Mouse (Mus musculus) spleen, adult 2 months (tissue): ENCODE data around the gene Ezh1. TPM values are rescaled to one million over a fixed set of nuclear protein-coding genes. Genes with fewer than 3 reads are reported as not detected.
A peak's percentile ranks its signal among the peaks of the same experiment; 100 is the strongest.

Experiments used
- DNase-seq, 2 experiments: peaks; one replicate each; pipeline versions ENCODE4 v3.0.0 to v3.0.0-alpha.2; 2012 to 2021; ENCODE audit warnings: low spot score in 2 of 2, low read depth in 1 of 2
- H3K27ac ChIP-seq: fragments of 200-500 bp; 2 replicates; pipeline ENCODE4 v1.5.1; 2012; ENCODE audit warnings: low read length, inconsistent platforms; ENCODE audit not compliant: insufficient read depth
- H3K27me3 ChIP-seq: fragments of 200-500 bp; 2 replicates; pipeline ENCODE4 v1.6.1; 2012; ENCODE audit warnings: mild to moderate bottlenecking, moderate library complexity, low read length, inconsistent platforms; ENCODE audit not compliant: control insufficient read depth, insufficient read depth
- H3K36me3 ChIP-seq: fragments of 200-500 bp; 2 replicates; pipeline ENCODE4 v1.6.1; 2012; ENCODE audit warnings: mild to moderate bottlenecking, low read length, inconsistent platforms; ENCODE audit not compliant: control insufficient read depth, insufficient read depth
- H3K4me1 ChIP-seq: fragments of 200-500 bp; 2 replicates; pipeline ENCODE4 v1.6.1; 2011; ENCODE audit warnings: inconsistent platforms; ENCODE audit not compliant: control insufficient read depth, insufficient read depth, insufficient read length
- H3K4me3 ChIP-seq: fragments of 200-500 bp; 2 replicates; pipeline ENCODE4 v1.5.1; 2011; ENCODE audit warnings: mild to moderate bottlenecking, inconsistent platforms; ENCODE audit not compliant: insufficient read depth, insufficient read length; ENCODE audit errors: extremely low read depth
- CTCF ChIP-seq: fragments of 200-500 bp; IDR thresholded peaks from 2 replicates; pipeline ENCODE4 v1.5.1; 2011; ENCODE audit warnings: mild to moderate bottlenecking, inconsistent platforms; ENCODE audit not compliant: insufficient read depth, insufficient read length, insufficient replicate concordance; ENCODE audit errors: extremely low read depth
- POLR2A ChIP-seq: fragments of 200-500 bp; IDR thresholded peaks from 2 replicates; pipeline ENCODE4 v1.6.1; 2011; ENCODE audit warnings: low read depth, low read length, inconsistent platforms
- WGBS: fragments of 180-500 bp; shearing (Covaris S2); methylation state at CpG from one replicate; pipeline ENCODE4 v1.1.7; 2018; 5-methylcytosine and 5-hydroxymethylcytosine counted together
- polyA plus RNA-seq: library from polyadenylated mRNA; depleted of rRNA; stranded (reverse); fragments of >200 nt; gene quantifications from 2 replicates; pipeline ENCODE4 v1.2.3, GENCODE M21; 2012

The Ezh1 gene
- polyA plus RNA-seq, 1 experiment: 30.9 TPM

GRCm38 (mm10) chr11:101175636-101176116, 50.6 kb downstream of the Ezh1 start:
- 8% methylated on average over 11 of the region's 11 CpGs for WGBS

DNA sequence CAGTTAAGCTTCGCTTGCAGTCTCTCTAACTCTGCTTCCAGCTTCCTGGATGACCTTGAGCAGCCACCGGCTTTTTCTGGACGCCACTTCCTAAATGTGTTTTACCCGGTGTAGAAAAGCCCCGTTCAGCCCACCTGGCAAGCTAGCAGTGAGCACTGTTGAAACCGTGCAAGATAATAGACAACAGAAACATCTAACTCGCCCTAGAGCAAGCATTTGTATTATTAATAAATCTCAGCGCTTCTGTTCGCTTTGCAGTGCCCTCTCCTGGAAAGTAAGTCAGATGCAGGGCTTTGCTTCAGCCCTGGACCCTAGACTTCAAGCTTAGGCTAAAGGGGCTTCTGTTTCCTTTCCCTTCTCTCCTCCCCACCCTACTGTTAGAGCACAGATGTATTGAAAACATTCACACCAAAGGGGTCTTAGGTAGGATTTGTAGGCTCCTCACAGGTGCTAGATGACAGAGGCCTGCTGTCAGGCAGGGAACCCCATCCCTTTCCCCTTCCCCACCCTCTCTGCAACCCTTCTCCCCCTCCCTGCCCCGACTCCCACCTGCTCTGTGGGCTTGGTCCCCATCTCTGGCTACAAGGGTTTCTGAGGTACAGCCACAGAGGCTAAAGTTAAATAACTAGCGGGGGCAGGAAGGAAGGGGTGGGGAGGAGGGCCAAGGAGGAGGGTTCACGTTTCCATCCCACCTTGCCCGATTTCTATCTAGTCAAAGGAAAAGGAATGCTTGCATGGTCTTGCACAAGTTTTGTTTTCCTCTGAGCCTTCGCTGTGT, 51.2 kb downstream of the Ezh1 start, which contains the start of gene Ccr10:
Gene Ccr10 (minus strand): TSS at position 593 of the 778 bp plus-strand sequence.
- WGBS: 18% methylated on average over 14 of the region's 14 CpGs
- Histone ChIP-seq H3K4me1 (peaks cover 35% of the 10 kb centered on the region), H3K27ac (0 out of 2 replicates have a peak within 1 kb of the TSS, but pooled peaks have one; percentile 27), H3K36me3 (no peaks in the 10 kb centered on the region), H3K27me3 (peaks cover 20% of the 10 kb centered on the region), H3K4me3 (no peak within 1 kb of the TSS)
- no peak for DNase-seq
- TF ChIP-seq CTCF (peak; percentile 15; the same call in 1 of the 2 replicates), POLR2A (no peak)

More at GRCm38 (mm10) chr11:101175636-101176116, 50.6 kb downstream of the Ezh1 start:
- Histone ChIP-seq H3K27me3 (peaks cover 14% of the 10 kb centered on the region), H3K4me3 (no peak overlapping the region), H3K4me1 (peaks cover 32% of the 10 kb centered on the region), H3K27ac (no peak overlapping the region), H3K36me3 (no peaks in the 10 kb centered on the region)
- TF ChIP-seq POLR2A: no peak
- TF ChIP-seq CTCF: no peak
- no peak for DNase-seq

DNA sequence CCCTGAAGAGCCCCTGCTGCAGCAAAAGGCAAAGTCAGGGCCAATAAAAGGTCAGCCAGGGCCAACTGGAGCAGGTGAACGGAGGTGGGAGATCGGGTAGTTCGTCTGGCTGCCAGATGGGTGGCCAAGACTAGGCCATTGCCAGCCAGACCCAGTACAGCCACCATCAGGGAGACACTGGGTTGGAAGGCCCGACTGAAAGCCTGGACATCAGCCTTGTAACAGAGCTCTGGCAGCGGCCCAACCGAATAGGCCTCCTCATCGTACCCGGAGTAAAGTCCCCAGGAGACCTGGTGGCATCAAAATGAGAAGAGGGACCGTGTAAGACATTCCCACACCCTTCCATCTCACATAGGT, 51.9 kb downstream of the Ezh1 start:
- peaks cover 35% of the 10 kb centered on the region for H3K4me1 ChIP-seq
- peaks cover 26% of the 10 kb centered on the region for H3K27me3 ChIP-seq
- H3K27ac ChIP-seq: 0 out of 2 replicates have a peak overlapping the region, but pooled peaks have one; percentile 27
- DNase-seq: no peak
- TF ChIP-seq POLR2A: no peak
- TF ChIP-seq CTCF: no peak
- no peaks in the 10 kb centered on the region for H3K36me3 ChIP-seq
- WGBS: 42% methylated on average over 9 of the region's 9 CpGs
- no peak overlapping the region for H3K4me3 ChIP-seq

- peaks cover 27% of the 10 kb centered on the region for H3K27me3 ChIP-seq
- DNase-seq: peak; percentile 62 to 71
- H3K27ac ChIP-seq: 0 out of 2 replicates have a peak overlapping the region, but pooled peaks have one; percentile 27
- H3K4me1 ChIP-seq: peaks cover 35% of the 10 kb centered on the region
- no peak for TF ChIP-seq POLR2A
- peak; percentile 92 for TF ChIP-seq CTCF
- WGBS: 3% methylated on average over 61 of the region's 61 CpGs
- H3K4me3 ChIP-seq: peak overlapping the region; percentile 49
- H3K36me3 ChIP-seq: no peaks in the 10 kb centered on the region
Measured at GRCm38 (mm10) chr11:101173631-101174388, 52.5 kb downstream of the Ezh1 start.

DNA sequence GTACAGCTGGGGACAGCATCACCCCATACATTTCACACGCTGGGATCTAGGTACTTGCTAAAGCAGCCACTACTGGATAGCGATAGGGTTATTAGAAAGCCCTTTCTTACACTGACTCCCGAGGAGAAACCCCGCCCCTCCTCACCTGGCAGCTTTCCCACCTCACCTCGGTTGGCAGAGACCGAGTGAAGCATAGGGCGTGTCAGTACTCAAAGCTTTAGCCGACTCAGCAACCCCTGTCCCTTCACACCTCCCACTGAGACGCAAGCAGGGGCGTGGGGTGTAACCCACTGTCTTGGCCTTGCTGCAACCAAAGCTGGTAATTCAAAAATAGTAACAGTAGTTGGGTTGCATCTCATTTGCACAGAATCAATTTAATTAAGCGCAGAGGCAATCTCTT, 53.2 kb downstream of the Ezh1 start:
- no peak overlapping the region for H3K4me3 ChIP-seq
- no peak overlapping the region for H3K27ac ChIP-seq
- H3K36me3 ChIP-seq: no peaks in the 10 kb centered on the region
- peaks cover 35% of the 10 kb centered on the region for H3K4me1 ChIP-seq
- no peak for DNase-seq
- TF ChIP-seq POLR2A (no peak), CTCF (no peak)
- WGBS: 14% methylated on average over 11 of the region's 11 CpGs
- H3K27me3 ChIP-seq: peaks cover 29% of the 10 kb centered on the region

DNA sequence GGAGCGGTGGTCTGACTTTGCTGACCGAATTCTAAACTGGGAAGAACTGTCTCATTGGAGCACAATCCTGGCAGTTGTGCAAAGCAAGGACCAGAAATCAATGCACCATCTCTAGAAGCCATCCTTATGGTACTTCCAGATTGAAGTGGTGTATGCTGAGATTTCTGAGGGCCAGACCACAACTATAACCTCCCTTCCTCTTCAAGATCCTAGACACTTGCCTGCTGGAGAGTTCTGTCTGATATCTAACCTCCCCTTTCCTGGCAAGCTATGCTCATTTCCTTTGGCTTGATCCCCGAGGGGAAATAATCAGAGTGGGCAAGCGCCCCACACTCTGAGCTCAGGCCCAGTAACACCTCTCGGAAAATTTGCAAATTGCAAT, 53.8 kb downstream of the Ezh1 start:
- no peak for TF ChIP-seq CTCF
- TF ChIP-seq POLR2A: no peak
- H3K27me3 ChIP-seq: peaks cover 31% of the 10 kb centered on the region
- 9% methylated on average over 5 of the region's 5 CpGs for WGBS
- H3K4me3 ChIP-seq: peak overlapping the region; percentile 25
- no peak for DNase-seq
- H3K36me3 ChIP-seq: no peaks in the 10 kb centered on the region
- peaks cover 35% of the 10 kb centered on the region for H3K4me1 ChIP-seq
- H3K27ac ChIP-seq: no peak overlapping the region; the same call in 1 of the 2 replicates
